Mouse (Mus musculus) small intestine, adult 2 months (tissue): Measurements from ENCODE around the gene Vmn1r221.
"Not testable (repeated sequence)": the region's sequence is repeated elsewhere in the genome, so short reads cannot be mapped to it uniquely, and the experiment has no call there.

Experiments
- CTCF ChIP-seq: fragments of 200-500 bp; IDR thresholded peaks from 2 replicates; pipeline ENCODE4 v1.5.1; 2012; ENCODE audit warnings: low read depth, mild to moderate bottlenecking, control low read depth, inconsistent platforms, low read length, moderate library complexity, mixed read lengths; ENCODE audit not compliant: insufficient replicate concordance, insufficient read length; ENCODE audit errors: extremely low read depth
- POLR2A ChIP-seq: fragments of 200-500 bp; IDR thresholded peaks from 2 replicates; pipeline ENCODE4 v1.6.1; 2012; ENCODE audit warnings: low read depth, mild to moderate bottlenecking, control low read depth, inconsistent platforms, low read length, moderate library complexity

- not testable (repeated sequence) for TF ChIP-seq CTCF, POLR2A
Measured at GRCm38 (mm10) chr13:23213827-23214226, at the start of gene Vmn1r221.
